Mouse (Mus musculus): ENCODE data around the gene Cmss1. TPM values are rescaled to one million over a fixed set of nuclear protein-coding genes. Genes with fewer than 3 reads are reported as not detected.

Cmss1 gene
- total RNA-seq, 2 experiments from 2014 or later = 73.6 to 155 TPM

- no peak for ATAC-seq (replicated peaks; ENCODE audit: low FRiP score, low TSS enrichment, poor library complexity, severe bottlenecking)
Measured at GRCm38 (mm10) chr16:57319284-57320124, 287.2 kb downstream of the Cmss1 start.

- no peak for ATAC-seq (replicated peaks; ENCODE audit: low FRiP score, low TSS enrichment, poor library complexity, severe bottlenecking)
Measured at GRCm38 (mm10) chr16:57318637-57319125, 288.0 kb downstream of the Cmss1 start.

- no peak for ATAC-seq (replicated peaks; ENCODE audit: low FRiP score, low TSS enrichment, poor library complexity, severe bottlenecking)
Measured at GRCm38 (mm10) chr16:57317882-57318636, 288.6 kb downstream of the Cmss1 start.

- no peak for ATAC-seq (replicated peaks; ENCODE audit: low FRiP score, low TSS enrichment, poor library complexity, severe bottlenecking)
Measured at GRCm38 (mm10) chr16:57317127-57317526, 289.5 kb downstream of the Cmss1 start.

- no peak for ATAC-seq (replicated peaks; ENCODE audit: low FRiP score, low TSS enrichment, poor library complexity, severe bottlenecking)
Measured at GRCm38 (mm10) chr16:57315026-57315425, 291.6 kb downstream of the Cmss1 start.

- ATAC-seq (replicated peaks; ENCODE audit: low FRiP score, low TSS enrichment, poor library complexity, severe bottlenecking) = no peak
Measured at GRCm38 (mm10) chr16:57314236-57314635, 292.4 kb downstream of the Cmss1 start.

- no peak for ATAC-seq (replicated peaks; ENCODE audit: low FRiP score, low TSS enrichment, poor library complexity, severe bottlenecking)
Measured at GRCm38 (mm10) chr16:57313487-57313886, 293.2 kb downstream of the Cmss1 start.

- ATAC-seq (replicated peaks; ENCODE audit: low FRiP score, low TSS enrichment, poor library complexity, severe bottlenecking) = no peak
Measured at GRCm38 (mm10) chr16:57312130-57312529, 294.5 kb downstream of the Cmss1 start.

- no peak for ATAC-seq (replicated peaks; ENCODE audit: low FRiP score, low TSS enrichment, poor library complexity, severe bottlenecking)
Measured at GRCm38 (mm10) chr16:57305463-57305862, 301.2 kb downstream of the Cmss1 start.

GRCm38 (mm10) chr16:57303716-57304115, 302.9 kb downstream of the Cmss1 start:
- ATAC-seq (replicated peaks; ENCODE audit: low FRiP score, low TSS enrichment, poor library complexity, severe bottlenecking) = no peak

GRCm38 (mm10) chr16:57302792-57303698, 303.6 kb downstream of the Cmss1 start:
- ATAC-seq (replicated peaks; ENCODE audit: low FRiP score, low TSS enrichment, poor library complexity, severe bottlenecking) = no peak

- no peak for ATAC-seq (replicated peaks; ENCODE audit: low FRiP score, low TSS enrichment, poor library complexity, severe bottlenecking)
Measured at GRCm38 (mm10) chr16:57301512-57302115, 305.1 kb downstream of the Cmss1 start.

GRCm38 (mm10) chr16:57295216-57295934, 311.3 kb downstream of the Cmss1 start:
- ATAC-seq (replicated peaks; ENCODE audit: low FRiP score, low TSS enrichment, poor library complexity, severe bottlenecking) = no peak

GRCm38 (mm10) chr16:57292765-57293164, 313.9 kb downstream of the Cmss1 start, which contains the start of gene Tmem30c:
TSS of gene Tmem30c (minus strand) at chr16:57292865.
- ATAC-seq (replicated peaks; ENCODE audit: low FRiP score, low TSS enrichment, poor library complexity, severe bottlenecking) = no peak

GRCm38 (mm10) chr16:57292296-57292695, 314.4 kb downstream of the Cmss1 start:
- ATAC-seq (replicated peaks; ENCODE audit: low FRiP score, low TSS enrichment, poor library complexity, severe bottlenecking) = no peak

- no peak for ATAC-seq (replicated peaks; ENCODE audit: low FRiP score, low TSS enrichment, poor library complexity, severe bottlenecking)
Measured at GRCm38 (mm10) chr16:57291696-57292095, 315.0 kb downstream of the Cmss1 start.

- ATAC-seq (replicated peaks; ENCODE audit: low FRiP score, low TSS enrichment, poor library complexity, severe bottlenecking) = no peak
Measured at GRCm38 (mm10) chr16:57281417-57281816, 325.2 kb downstream of the Cmss1 start.

Data from megakaryocyte-erythroid progenitor cell, adult 5-6 weeks (primary cell).